Mouse (Mus musculus) adrenal gland, postnatal 36 days (tissue): ENCODE results near the gene Sult2a5. TPM values are rescaled to one million over a fixed set of nuclear protein-coding genes. Genes with fewer than 3 reads are reported as not detected.

Experiments used
- DNase-seq, 2 experiments: peaks; one replicate each; pipeline ENCODE4 v3.0.0; 2021; ENCODE audit warnings: mixed read lengths in 1 of 2
- long read RNA-seq, 2 experiments: library from polyadenylated mRNA; stranded (forward); transcript quantifications; one replicate each; pipeline ENCODE4 v2.0.0; 2021; ENCODE audit warnings: borderline sequencing depth in 2 of 2
- total RNA-seq, 2 experiments: library from RNA; stranded (reverse); gene quantifications; 2 replicates each; pipeline ENCODE4 v1.2.3; 2021

Sult2a5 gene
- not detected for total RNA-seq
- long read RNA-seq, experiment 1: 0 reads
- long read RNA-seq, experiment 2: 0 reads

- DNase-seq: no peak
Measured at GRCm38 (mm10) chr7:13623667-13624066, at the start of gene Sult2a5. Sult2a5 (plus strand) TSS chr7:13623967.

Other genes with a start within 250 kb of the Sult2a5 start
- gene Cabp5, start 225.8 kb upstream of the Sult2a5 start, total RNA-seq: not detected
- gene Bsph1, start 173.1 kb upstream of the Sult2a5 start, total RNA-seq: not detected
- gene Bsph2, start 52.9 kb upstream of the Sult2a5 start, total RNA-seq: not detected
- not detected for gene Sult2a2, start 109.5 kb downstream of the Sult2a5 start, total RNA-seq
- not detected for gene Sult2a1, start 213.4 kb downstream of the Sult2a5 start, total RNA-seq